Comparison of ENCODE assay signal across 18 mouse cellular contexts in genomic region chr17:15872093-15872492, GRCm38 (mm10).
"Had no signal": no experiment of that assay in that cellular context is flagged by ENCODE, and none has a peak within 500 bp of the region (broad histone marks: within the 10 kb centered on the region; RNA-seq: fewer than 3 reads in every experiment).

No protein-coding gene starts in this region.

- H3K36me3 ChIP-seq: limb, embryonic 10.5 days; limb, embryonic 13.5 days; liver, embryonic 12.5 days; liver, embryonic 15.5 days; midbrain, embryonic 10.5 days; midbrain, embryonic 13.5 days; neural tube, embryonic 13.5 days; stomach, embryonic 15.5 days had no signal

- H3K27ac ChIP-seq: limb, embryonic 10.5 days; limb, embryonic 13.5 days; liver, embryonic 12.5 days; liver, embryonic 15.5 days; midbrain, embryonic 10.5 days; midbrain, embryonic 13.5 days; neural tube, embryonic 13.5 days; stomach, embryonic 15.5 days had no signal

- H3K9ac ChIP-seq: limb, embryonic 13.5 days; liver, embryonic 12.5 days; liver, embryonic 15.5 days; midbrain, embryonic 13.5 days; neural tube, embryonic 13.5 days; stomach, embryonic 15.5 days had no signal

- ATAC-seq: liver, embryonic 12.5 days; midbrain, embryonic 13.5 days; midbrain, embryonic 16.5 days had no signal

- H3K9me3 ChIP-seq: limb, embryonic 10.5 days; limb, embryonic 13.5 days; liver, embryonic 12.5 days; liver, embryonic 15.5 days; megakaryocyte, embryonic 14.5 days; midbrain, embryonic 10.5 days; midbrain, embryonic 13.5 days; neural tube, embryonic 13.5 days; stomach, embryonic 15.5 days had no signal

- H3K4me2 ChIP-seq: limb, embryonic 13.5 days; liver, embryonic 12.5 days; liver, embryonic 15.5 days; midbrain, embryonic 13.5 days; neural tube, embryonic 13.5 days; stomach, embryonic 15.5 days had no signal

- H3K4me1 ChIP-seq: limb, embryonic 10.5 days; limb, embryonic 13.5 days; liver, embryonic 12.5 days; liver, embryonic 15.5 days; megakaryocyte, embryonic 14.5 days; midbrain, embryonic 10.5 days; midbrain, embryonic 13.5 days; neural tube, embryonic 13.5 days; stomach, embryonic 15.5 days had no signal

- DNase-seq: kidney, adult 18-20 months; kidney, adult 9 months; kidney, postnatal 14 days; kidney, postnatal 4 days; liver; lung, adult 2 months; thymus, postnatal 25 days had no signal

- H3K27me3 ChIP-seq: limb, embryonic 13.5 days; liver, embryonic 12.5 days; liver, embryonic 15.5 days; megakaryocyte, embryonic 14.5 days; midbrain, embryonic 13.5 days; neural tube, embryonic 13.5 days; stomach, embryonic 15.5 days had no signal

- H3K4me3 ChIP-seq: limb, embryonic 10.5 days; limb, embryonic 13.5 days; liver, embryonic 12.5 days; liver, embryonic 15.5 days; megakaryocyte, embryonic 14.5 days; midbrain, embryonic 10.5 days; midbrain, embryonic 13.5 days; myocyte; neural tube, embryonic 13.5 days; stomach, embryonic 15.5 days had no signal
